Comparison of ENCODE assay signal across 8 mouse cellular contexts in genomic region chr1:159783842-159784241, GRCm38 (mm10).
DNase-seq lines count a peak whose midpoint lies in the region; ATAC-seq and TF ChIP-seq lines count a peak whose summit lies in the region.

No protein-coding gene starts in this region.

- WGBS in heart, embryonic 11.5 days (ENCODE audit: insufficient replicate concordance): 38% methylated on average over 5 of the region's 5 CpGs
- 33% methylated on average over 5 of the region's 5 CpGs for WGBS in hindbrain, postnatal 0 days
- WGBS in lung, postnatal 0 days: 40% methylated on average over 5 of the region's 5 CpGs

- H3K4me2 ChIP-seq in heart, embryonic 11.5 days: no peak overlapping the region
- H3K4me2 ChIP-seq in hindbrain, postnatal 0 days (ENCODE audit: low read depth, low read length): no peak overlapping the region
- H3K4me2 ChIP-seq in lung, postnatal 0 days (replicated peaks; ENCODE audit: low read depth, low read length): no peak overlapping the region

- no peak for TF ChIP-seq EP300 in lung, postnatal 0 days (IDR thresholded peaks at IDR 0.05)

- no peaks in the 10 kb centered on the region for H3K36me3 ChIP-seq in heart, embryonic 11.5 days (ENCODE audit: control insufficient read depth, insufficient read depth, low read length)
- H3K36me3 ChIP-seq in hindbrain, postnatal 0 days (ENCODE audit: insufficient read depth, low read length): no peaks in the 10 kb centered on the region
- no peaks in the 10 kb centered on the region for H3K36me3 ChIP-seq in lung, postnatal 0 days (ENCODE audit: insufficient read depth, low read length)

- H3K9me3 ChIP-seq in heart, embryonic 11.5 days (replicated peaks; ENCODE audit: control insufficient read depth, low read length): no peaks in the 10 kb centered on the region
- H3K9me3 ChIP-seq in hindbrain, postnatal 0 days (ENCODE audit: low read length): no peaks in the 10 kb centered on the region
- H3K9me3 ChIP-seq in lung, postnatal 0 days (ENCODE audit: low read length): no peaks in the 10 kb centered on the region

- peak; percentile 22 to 56 for DNase-seq in heart, postnatal 10 days
- DNase-seq in 3T3-L1 (ENCODE audit: low read depth, low spot score) (peak; percentile 67), NIH3T3 (ENCODE audit: low read depth) (peak; percentile 71)
- peak; percentile 74 to 82 for DNase-seq in cerebellum, postnatal 25 days
- DNase-seq in hindbrain, postnatal 0 days (ENCODE audit: low spot score): no peak
- DNase-seq in lung, postnatal 0 days (ENCODE audit: low spot score): peak; percentile 20
- peak; percentile 46 for DNase-seq in thymus, postnatal 25 days

- no peak overlapping the region for H3K4me3 ChIP-seq in heart, embryonic 11.5 days (ENCODE audit: low read depth, low read length)
- H3K4me3 ChIP-seq in hindbrain, postnatal 0 days (ENCODE audit: low read length): no peak overlapping the region
- H3K4me3 ChIP-seq in lung, postnatal 0 days (ENCODE audit: low read depth, low read length): no peak overlapping the region

- peak; percentile 66 for TF ChIP-seq CTCF in hindbrain, postnatal 0 days (IDR thresholded peaks at IDR 0.05; ENCODE audit: low read depth)
- peak; percentile 73 for TF ChIP-seq CTCF in lung, postnatal 0 days (IDR thresholded peaks at IDR 0.05)

- H3K27me3 ChIP-seq in heart, embryonic 11.5 days (ENCODE audit: control insufficient read depth, insufficient read depth, low read length): no peaks in the 10 kb centered on the region
- H3K27me3 ChIP-seq in hindbrain, postnatal 0 days (ENCODE audit: insufficient read depth, low read length): no peaks in the 10 kb centered on the region
- H3K27me3 ChIP-seq in lung, postnatal 0 days (replicated peaks; ENCODE audit: insufficient read depth, low read length): no peaks in the 10 kb centered on the region

- no peaks in the 10 kb centered on the region for H3K4me1 ChIP-seq in heart, embryonic 11.5 days (ENCODE audit: control insufficient read depth, insufficient read depth, low read length)
- no peaks in the 10 kb centered on the region for H3K4me1 ChIP-seq in hindbrain, postnatal 0 days (ENCODE audit: insufficient read depth, low read length)
- H3K4me1 ChIP-seq in lung, postnatal 0 days (ENCODE audit: insufficient read depth, low read depth, low read length): no peaks in the 10 kb centered on the region

- H3K9ac ChIP-seq in heart, embryonic 11.5 days (ENCODE audit: low read depth, low read length): no peak overlapping the region
- no peak overlapping the region for H3K9ac ChIP-seq in hindbrain, postnatal 0 days (replicated peaks; ENCODE audit: low read length)
- H3K9ac ChIP-seq in lung, postnatal 0 days (replicated peaks; ENCODE audit: low read depth): no peak overlapping the region

- no peak overlapping the region for H3K27ac ChIP-seq in heart, embryonic 11.5 days (ENCODE audit: low read depth, low read length)
- H3K27ac ChIP-seq in hindbrain, postnatal 0 days: no peak overlapping the region
- H3K27ac ChIP-seq in lung, postnatal 0 days (ENCODE audit: low read length): no peak overlapping the region

- intact Hi-C loops in heart, postnatal 10 days (cut with DNase I): loop anchor here (2.0 to 10.0 kb wide), 3 partner anchors 257 to 499 kb away; no protein-coding TSS in a partner anchor

- no peak for ATAC-seq in heart, embryonic 11.5 days (replicated peaks; ENCODE audit: insufficient number of reproducible peaks, low FRiP score, low TSS enrichment)
- no peak for ATAC-seq in hindbrain, postnatal 0 days
- no peak for ATAC-seq in lung, postnatal 0 days
